In genomic region chr10:39620626-39621025, GRCm38 (mm10) we compare ENCODE assay signal across 16 mouse cellular contexts.
"Had no signal": no experiment of that assay in that cellular context is flagged by ENCODE, and none has a peak within 500 bp of the region (broad histone marks: within the 10 kb centered on the region; RNA-seq: fewer than 3 reads in every experiment).

No protein-coding gene starts in this region.

- H3K9me3 ChIP-seq: neural tube, embryonic 12.5 days; neural tube, embryonic 13.5 days; neural tube, embryonic 15.5 days; stomach, embryonic 15.5 days had no signal

- H3K9ac ChIP-seq: neural tube, embryonic 12.5 days; neural tube, embryonic 13.5 days; neural tube, embryonic 15.5 days; stomach, embryonic 15.5 days had no signal

- H3K27me3 ChIP-seq: neural tube, embryonic 12.5 days; neural tube, embryonic 13.5 days; neural tube, embryonic 15.5 days; stomach, embryonic 15.5 days had no signal

- H3K4me2 ChIP-seq: neural tube, embryonic 12.5 days; neural tube, embryonic 13.5 days; neural tube, embryonic 15.5 days; stomach, embryonic 15.5 days had no signal

- DNase-seq: right cerebral cortex, adult 18-20 months; right cerebral cortex, postnatal 14 days; right cerebral cortex, postnatal 25 days; right cerebral cortex, postnatal 4 days; spleen, adult 18-20 months; thymus, adult 18-20 months; thymus, adult 2 months; thymus, postnatal 14 days; thymus, postnatal 25 days; thymus, postnatal 36 days; thymus, postnatal 4 days had no signal

- H3K27ac ChIP-seq: neural tube, embryonic 12.5 days; neural tube, embryonic 13.5 days; neural tube, embryonic 15.5 days; stomach, embryonic 15.5 days; stomach, postnatal 0 days had no signal

- H3K4me3 ChIP-seq: neural tube, embryonic 12.5 days; neural tube, embryonic 13.5 days; neural tube, embryonic 15.5 days; stomach, embryonic 15.5 days had no signal
